Mouse (Mus musculus): ENCODE results near the gene Gys1.
A peak's percentile ranks its signal among the peaks of the same experiment; 100 is the strongest.

- TF ChIP-seq ZC3H11A (IDR thresholded peaks at IDR 0.05; ENCODE audit: borderline replicate concordance, low read depth, low read length) (no peak), HCFC1 (IDR thresholded peaks at IDR 0.05; ENCODE audit: borderline replicate concordance, insufficient read depth, low read length) (no peak), MAFK (IDR thresholded peaks at IDR 0.05; ENCODE audit: insufficient read depth, low read depth, low read length) (no peak), ZNF384 (IDR thresholded peaks at IDR 0.05; ENCODE audit: low read depth, low read length) (peak; percentile 85), CHD2 (IDR thresholded peaks at IDR 0.05; ENCODE audit: low read depth, low read length) (no peak)
These were observed 20.5 kb upstream of the Gys1 start for GRCm38 (mm10) chr7:45413864-45414739.
